22 mouse cellular contexts compared by ENCODE assay signal in genomic region chr8:119834676-119835075, GRCm38 (mm10). TPM values are rescaled to one million over a fixed set of nuclear protein-coding genes. Genes with fewer than 3 reads are reported as not detected.
DNase-seq lines count a peak whose midpoint lies in the region; ATAC-seq and TF ChIP-seq lines count a peak whose summit lies in the region.
"Had no signal": no experiment of that assay in that cellular context is flagged by ENCODE, and none has a peak within 500 bp of the region (broad histone marks: within the 10 kb centered on the region; RNA-seq: fewer than 3 reads in every experiment).

No protein-coding gene starts in this region.

- H3K36me3 ChIP-seq in kidney, embryonic 16.5 days (ENCODE audit: insufficient read depth, low read length) = 0 out of 2 replicates have a peak, but pooled peaks cover 4% of the 10 kb centered on the region
- H3K36me3 ChIP-seq in liver, adult 2 months (ENCODE audit: control insufficient read depth, insufficient read depth, low read length) = no peaks in the 10 kb centered on the region
- peaks cover 10% of the 10 kb centered on the region for H3K36me3 ChIP-seq in liver, embryonic 12.5 days
- H3K36me3 ChIP-seq: G1E; heart, embryonic 15.5 days; liver, embryonic 15.5 days; midbrain, embryonic 15.5 days had no signal

- intact Hi-C loops in heart, postnatal 10 days (cut with DNase I) = no loop called here

- H3K4me1 ChIP-seq in kidney, embryonic 16.5 days (ENCODE audit: insufficient read depth, low read length) = peaks cover 80% of the 10 kb centered on the region
- H3K4me1 ChIP-seq in liver, adult 2 months (ENCODE audit: control insufficient read depth, insufficient read depth, low read length) = peaks cover 15% of the 10 kb centered on the region
- H3K4me1 ChIP-seq in liver, embryonic 12.5 days = peaks cover 87% of the 10 kb centered on the region

- DNase-seq in kidney, adult 11 months = peak; percentile 76
- DNase-seq in liver, adult 2 months (ENCODE audit: extremely low read depth, low read depth, low spot score) = peak; percentile 73
- peak; percentile 47 for DNase-seq in kidney, postnatal 14 days
- DNase-seq in yolk sac, embryonic 10.5 days (ENCODE audit: low spot score) = peak; percentile 82
- DNase-seq in thymus, postnatal 10 days (ENCODE audit: low spot score in 2 of 2) = no peak
- DNase-seq in heart, postnatal 10 days = no peak
- DNase-seq: adrenal gland, postnatal 10 days; heart, postnatal 36 days; lung, embryonic 14.5 days; lung, postnatal 14 days; thymus, postnatal 14 days had no signal

- no peaks in the 10 kb centered on the region for H3K27me3 ChIP-seq in kidney, embryonic 16.5 days (ENCODE audit: insufficient read depth, low read length)
- H3K27me3 ChIP-seq in liver, adult 2 months (ENCODE audit: control insufficient read depth, insufficient read depth, low read length) = no peaks in the 10 kb centered on the region
- H3K27me3 ChIP-seq in liver, embryonic 12.5 days (replicated peaks) = peaks cover 18% of the 10 kb centered on the region
- H3K27me3 ChIP-seq: forebrain, embryonic 13.5 days; heart, embryonic 15.5 days; midbrain, embryonic 15.5 days; neural tube, embryonic 15.5 days; Patski had no signal

- 82% methylated on average over 6 of the region's 6 CpGs for WGBS in kidney, embryonic 16.5 days
- 68% methylated on average over 6 of the region's 6 CpGs for WGBS in liver, adult 2 months
- 74% methylated on average over 6 of the region's 6 CpGs for WGBS in liver, embryonic 12.5 days (ENCODE audit: insufficient replicate concordance)

- no peak overlapping the region for H3K27ac ChIP-seq in kidney, embryonic 16.5 days (ENCODE audit: low read length)
- H3K27ac ChIP-seq in liver, adult 2 months (replicated peaks; ENCODE audit: insufficient read depth, low read depth, low read length) = no peak overlapping the region
- no peak overlapping the region for H3K27ac ChIP-seq in liver, embryonic 12.5 days
- H3K27ac ChIP-seq: forebrain, embryonic 13.5 days; heart, embryonic 15.5 days; hindbrain, embryonic 14.5 days; liver, embryonic 15.5 days; midbrain, embryonic 15.5 days; neural tube, embryonic 15.5 days had no signal

- no peak for ATAC-seq in kidney, embryonic 16.5 days (ENCODE audit: low FRiP score, low TSS enrichment)
- ATAC-seq in liver, embryonic 12.5 days = no peak
- ATAC-seq: forebrain, embryonic 13.5 days; midbrain, embryonic 15.5 days; Patski had no signal

- H3K79me2 ChIP-seq in liver, adult 2 months (ENCODE audit: control insufficient read depth, insufficient read depth, low read length) = no peaks in the 10 kb centered on the region; the same call in 1 of the 2 replicates

- H3K9ac ChIP-seq in kidney, embryonic 16.5 days (replicated peaks; ENCODE audit: low read length) = no peak overlapping the region
- no peak overlapping the region for H3K9ac ChIP-seq in liver, adult 2 months (ENCODE audit: low read depth, low read length)
- no peak overlapping the region for H3K9ac ChIP-seq in liver, embryonic 12.5 days
- H3K9ac ChIP-seq: forebrain, embryonic 13.5 days; heart, embryonic 15.5 days; hindbrain, embryonic 14.5 days; liver, embryonic 15.5 days; lung, embryonic 14.5 days; midbrain, embryonic 15.5 days; neural tube, embryonic 15.5 days had no signal

- no peak for TF ChIP-seq CTCF in liver, adult 2 months (IDR thresholded peaks at IDR 0.05; ENCODE audit: low read depth, low read length)

- no peaks in the 10 kb centered on the region for H3K9me3 ChIP-seq in kidney, embryonic 16.5 days (ENCODE audit: low read length)
- no peaks in the 10 kb centered on the region for H3K9me3 ChIP-seq in liver, embryonic 12.5 days (replicated peaks)
- H3K9me3 ChIP-seq: forebrain, embryonic 13.5 days; G1E; heart, embryonic 15.5 days; liver, embryonic 15.5 days; midbrain, embryonic 10.5 days; midbrain, embryonic 15.5 days; neural tube, embryonic 15.5 days had no signal

- H3K4me3 ChIP-seq in kidney, embryonic 16.5 days (ENCODE audit: low read length) = no peak overlapping the region
- H3K4me3 ChIP-seq in liver, adult 2 months (ENCODE audit: insufficient read depth, low read depth, low read length) = no peak overlapping the region
- no peak overlapping the region for H3K4me3 ChIP-seq in liver, embryonic 12.5 days
- H3K4me3 ChIP-seq: forebrain, embryonic 13.5 days; heart, embryonic 15.5 days; liver, embryonic 15.5 days; midbrain, embryonic 10.5 days; midbrain, embryonic 15.5 days; neural tube, embryonic 15.5 days had no signal

- TF ChIP-seq POLR2A in liver, adult 2 months (IDR thresholded peaks at IDR 0.05; ENCODE audit: extremely low read depth, insufficient read depth, low read length) = no peak

- H3K4me2 ChIP-seq in kidney, embryonic 16.5 days (replicated peaks; ENCODE audit: low read depth, low read length) = no peak overlapping the region
- H3K4me2 ChIP-seq in liver, embryonic 12.5 days = no peak overlapping the region
- H3K4me2 ChIP-seq: forebrain, embryonic 13.5 days; heart, embryonic 15.5 days; hindbrain, embryonic 14.5 days; liver, embryonic 15.5 days; lung, embryonic 14.5 days; midbrain, embryonic 15.5 days; neural tube, embryonic 15.5 days had no signal

RNA-seq across cellular contexts. Expression of gene Cotl1, which starts 5.7 kb away (rescaled TPM):
- polyA plus RNA-seq in kidney, embryonic 16.5 days (2015; fragmentation: Nextera tagmentation; extraction: Ambion mirVana) = 130 and 138 TPM in 2 replicates
- 12.4 and 18.6 TPM in 2 replicates for total RNA-seq in liver, adult 2 months (2014; rRNA removed)
- 26.7 and 40.3 TPM in 2 replicates for polyA plus RNA-seq in liver, adult 2 months (2012; rRNA removed)
- polyA plus RNA-seq in liver, embryonic 12.5 days (2016; fragmentation: Nextera tagmentation; extraction: Ambion mirVana) = 46.5 and 49.5 TPM in 2 replicates
- total RNA-seq in heart, postnatal 10 days (2021) = 10 to 100 TPM; 39.4 to 44.2 TPM

RNA-seq across cellular contexts. Expression of gene Klhl36, which starts 27.4 kb away (rescaled TPM):
- 20.4 and 22.4 TPM in 2 replicates for polyA plus RNA-seq in kidney, embryonic 16.5 days (2015; fragmentation: Nextera tagmentation; extraction: Ambion mirVana)
- 5.2 and 7.0 TPM in 2 replicates for total RNA-seq in liver, adult 2 months (2014; rRNA removed)
- 11.3 and 12.2 TPM in 2 replicates for polyA plus RNA-seq in liver, adult 2 months (2012; rRNA removed)
- polyA plus RNA-seq in liver, embryonic 12.5 days (2016; fragmentation: Nextera tagmentation; extraction: Ambion mirVana) = 7.0 and 7.7 TPM in 2 replicates
- 1 to 10 TPM; 4.1 to 5.4 TPM for total RNA-seq in heart, postnatal 10 days (2021)

RNA-seq across cellular contexts. Expression of gene Tldc1, which starts 56.5 kb away (rescaled TPM):
- polyA plus RNA-seq in kidney, embryonic 16.5 days (2015; fragmentation: Nextera tagmentation; extraction: Ambion mirVana) = 16.5 and 19.7 TPM in 2 replicates
- total RNA-seq in liver, adult 2 months (2014; rRNA removed) = 7.0 and 8.9 TPM in 2 replicates
- polyA plus RNA-seq in liver, adult 2 months (2012; rRNA removed) = 6.9 and 7.3 TPM in 2 replicates
- polyA plus RNA-seq in liver, embryonic 12.5 days (2016; fragmentation: Nextera tagmentation; extraction: Ambion mirVana) = 6.1 and 6.7 TPM in 2 replicates
- 10 to 100 TPM; 11.4 to 11.5 TPM for total RNA-seq in heart, postnatal 10 days (2021)

Comparison
In these comparisons a context has a peak if more than half of its experiments do, and no peak if none do; other contexts are left out.
1. DNase-seq: peak in kidney, adult 11 months (single experiment), liver, adult 2 months (single experiment), kidney, postnatal 14 days (single experiment) and yolk sac, embryonic 10.5 days (single experiment); none in thymus, postnatal 10 days (0 of 2) and heart, postnatal 10 days (0 of 2).